In genomic region chr11:99837966-99838365, GRCm38 (mm10) we compare ENCODE assay signal across 38 mouse cellular contexts. TPM values are rescaled to one million over a fixed set of nuclear protein-coding genes. Genes with fewer than 3 reads are reported as not detected.
"Had no signal": no experiment of that assay in that cellular context is flagged by ENCODE, and none has a peak within 500 bp of the region (broad histone marks: within the 10 kb centered on the region; RNA-seq: fewer than 3 reads in every experiment).

Gene 2300003K06Rik (minus strand): TSS chr11:99838066.

- H3K9me3 ChIP-seq: embryonic facial prominence, embryonic 10.5 days; embryonic facial prominence, embryonic 12.5 days; embryonic facial prominence, embryonic 13.5 days; embryonic facial prominence, embryonic 15.5 days; forebrain, embryonic 10.5 days; forebrain, embryonic 12.5 days; forebrain, embryonic 13.5 days; forebrain, embryonic 15.5 days had no signal

- ATAC-seq: forebrain, embryonic 13.5 days; forebrain, embryonic 14.5 days; forebrain, embryonic 15.5 days; forebrain, embryonic 16.5 days; forebrain, postnatal 0 days had no signal

- DNase-seq: cerebellum, adult 8-10 months; cerebellum, adult 9-10 months; cerebellum, adult 9-11 months; cerebellum, postnatal 14 days; cerebellum, postnatal 25 days; cerebellum, postnatal 36 days; embryo, embryonic 11 days; forebrain, postnatal 0 days; gastrocnemius, adult 2 months; gastrocnemius, postnatal 10 days; gastrocnemius, postnatal 14 days; gastrocnemius, postnatal 25 days; gastrocnemius, postnatal 36 days; heart, adult 11 months; heart, adult 18-20 months had no signal

- H3K4me1 ChIP-seq: embryonic facial prominence, embryonic 10.5 days; embryonic facial prominence, embryonic 12.5 days; embryonic facial prominence, embryonic 13.5 days; embryonic facial prominence, embryonic 15.5 days had no signal

- H3K9ac ChIP-seq: embryonic facial prominence, embryonic 12.5 days; embryonic facial prominence, embryonic 13.5 days; embryonic facial prominence, embryonic 15.5 days; forebrain, embryonic 12.5 days; forebrain, embryonic 13.5 days; forebrain, embryonic 15.5 days; forebrain, postnatal 0 days had no signal

- H3K4me3 ChIP-seq: embryonic facial prominence, embryonic 10.5 days; embryonic facial prominence, embryonic 12.5 days; embryonic facial prominence, embryonic 13.5 days; embryonic facial prominence, embryonic 15.5 days; erythroblast, embryonic 14.5 days; forebrain, embryonic 10.5 days; forebrain, embryonic 12.5 days; forebrain, embryonic 13.5 days; forebrain, embryonic 15.5 days; gastrocnemius, adult 2 months had no signal

- H3K36me3 ChIP-seq: embryonic facial prominence, embryonic 10.5 days; embryonic facial prominence, embryonic 12.5 days; embryonic facial prominence, embryonic 13.5 days; embryonic facial prominence, embryonic 15.5 days; forebrain, embryonic 10.5 days; forebrain, embryonic 12.5 days; forebrain, embryonic 15.5 days had no signal

- H3K27ac ChIP-seq: embryonic facial prominence, embryonic 10.5 days; embryonic facial prominence, embryonic 12.5 days; embryonic facial prominence, embryonic 13.5 days; embryonic facial prominence, embryonic 15.5 days; forebrain, embryonic 10.5 days; forebrain, embryonic 12.5 days; forebrain, embryonic 13.5 days; forebrain, embryonic 15.5 days; gastrocnemius, adult 2 months had no signal

- H3K27me3 ChIP-seq: embryonic facial prominence, embryonic 12.5 days; embryonic facial prominence, embryonic 13.5 days; embryonic facial prominence, embryonic 15.5 days; forebrain, embryonic 12.5 days; forebrain, embryonic 13.5 days; forebrain, embryonic 15.5 days had no signal

RNA-seq across cellular contexts. Expression of gene 2300003K06Rik, which starts in this region (rescaled TPM):
- total RNA-seq: common myeloid progenitor, adult 5-6 weeks; forebrain, postnatal 0 days; gastrocnemius, adult 18-20 months; gastrocnemius, adult 2 months; gastrocnemius, adult 8-10 months; gastrocnemius, postnatal 10 days; gastrocnemius, postnatal 14 days; gastrocnemius, postnatal 25 days; gastrocnemius, postnatal 36 days; gastrocnemius, postnatal 4 days; granulocyte monocyte progenitor cell, adult 5-6 weeks; heart, adult 18-20 months; heart, adult 8-10 months had no signal
- polyA plus RNA-seq: cortical plate, adult 2 months; embryonic facial prominence, embryonic 10.5 days; embryonic facial prominence, embryonic 11.5 days; embryonic facial prominence, embryonic 12.5 days; embryonic facial prominence, embryonic 13.5 days; embryonic facial prominence, embryonic 14.5 days; embryonic facial prominence, embryonic 15.5 days; erythroblast, embryonic 14.5 days; forebrain, embryonic 10.5 days; forebrain, embryonic 11.5 days; forebrain, embryonic 12.5 days; forebrain, embryonic 13.5 days; forebrain, embryonic 14.5 days; forebrain, embryonic 15.5 days; forebrain, embryonic 16.5 days; forebrain, postnatal 0 days; frontal cortex, adult 2 months; gonadal fat pad, adult 2 months had no signal
